Mouse (Mus musculus): ENCODE data around the gene Ormdl3.

Gene Ormdl3

GRCm38 (mm10) chr11:98549363-98549762, 37.8 kb downstream of the Ormdl3 start:
- DNase-seq: no peak

- DNase-seq: no peak
Observed at GRCm38 (mm10) chr11:98547308-98547693, 39.9 kb downstream of the Ormdl3 start.

GRCm38 (mm10) chr11:98546529-98547307, 40.5 kb downstream of the Ormdl3 start:
- DNase-seq: no peak

GRCm38 (mm10) chr11:98545711-98546231, 41.4 kb downstream of the Ormdl3 start, which contains the start of gene Ikzf3:
TSS of gene Ikzf3 (minus strand) at chr11:98546031.
- peak; percentile 24 for DNase-seq

- no peak for DNase-seq
Observed at GRCm38 (mm10) chr11:98544890-98545677, 42.1 kb downstream of the Ormdl3 start.

GRCm38 (mm10) chr11:98543414-98543813, 43.8 kb downstream of the Ormdl3 start:
- no peak for DNase-seq

GRCm38 (mm10) chr11:98542553-98542952, 44.6 kb downstream of the Ormdl3 start:
- DNase-seq: no peak

- no peak for DNase-seq
Observed at GRCm38 (mm10) chr11:98540319-98540718, 46.8 kb downstream of the Ormdl3 start.

- DNase-seq: no peak
Observed at GRCm38 (mm10) chr11:98537480-98538034, 49.6 kb downstream of the Ormdl3 start.
